Mouse (Mus musculus) kidney, adult 8-10 months (tissue): ENCODE measurements around the gene Slc28a3.

Source experiments
- DNase-seq, 2 experiments: peaks; one replicate each; pipeline ENCODE4 v3.0.0; 2022

The Slc28a3 gene

DNA sequence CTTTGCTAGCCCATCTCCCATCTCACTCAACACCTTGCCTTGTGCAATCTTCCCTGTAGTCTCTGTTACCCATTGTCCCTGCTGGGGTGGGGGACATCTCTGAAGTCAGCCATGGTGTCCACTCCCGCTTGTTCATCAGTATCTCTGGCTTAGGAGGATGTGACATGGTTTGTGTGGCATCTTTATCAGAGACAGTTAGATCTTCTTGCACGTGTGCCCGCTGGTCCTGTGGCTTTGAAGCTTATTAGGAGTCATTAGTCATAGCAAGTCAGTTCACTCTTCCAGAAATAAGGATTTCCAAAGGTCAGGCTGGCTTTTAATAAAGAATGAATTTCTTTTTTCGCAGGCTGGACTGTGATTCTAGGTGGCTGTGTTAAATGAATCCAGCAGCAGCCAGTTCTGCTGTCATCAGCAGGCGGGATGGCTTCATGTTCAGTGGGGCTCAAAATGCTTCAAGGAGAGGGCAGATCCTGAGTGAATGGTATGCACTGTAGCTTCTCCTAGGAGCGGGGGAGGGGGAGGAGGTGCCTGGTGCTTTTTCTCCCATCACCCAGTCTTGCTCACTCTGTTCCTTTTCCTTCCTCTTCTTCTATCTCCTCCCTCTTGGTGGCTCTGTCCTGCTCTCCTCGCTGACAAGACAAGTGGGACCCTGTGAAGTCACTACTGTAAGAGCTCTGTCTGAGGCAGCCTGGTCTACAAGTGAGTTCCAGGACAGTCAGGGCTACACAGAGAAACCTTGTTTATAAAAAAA lies 89.9 kb downstream of the Slc28a3 start:
- no peak for DNase-seq

DNA sequence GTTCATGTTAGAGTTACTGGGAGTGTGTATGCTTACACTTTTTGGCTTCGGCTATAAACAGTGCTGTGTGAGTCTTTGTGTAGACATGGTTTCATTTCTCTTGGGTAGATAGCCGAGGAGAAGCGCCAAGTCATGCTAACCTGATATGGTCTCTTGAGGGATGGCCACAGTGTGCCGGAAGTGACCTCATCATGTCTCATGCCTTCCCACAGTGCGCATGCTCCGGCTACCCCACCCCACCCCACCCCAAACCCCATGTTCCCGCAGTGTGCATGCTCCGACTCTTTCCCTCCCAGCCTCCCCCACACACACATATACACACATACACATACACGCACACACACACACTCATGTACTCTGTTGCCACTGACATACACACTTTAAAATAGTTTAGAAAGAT lies 90.6 kb downstream of the Slc28a3 start:
- DNase-seq = no peak

DNA sequence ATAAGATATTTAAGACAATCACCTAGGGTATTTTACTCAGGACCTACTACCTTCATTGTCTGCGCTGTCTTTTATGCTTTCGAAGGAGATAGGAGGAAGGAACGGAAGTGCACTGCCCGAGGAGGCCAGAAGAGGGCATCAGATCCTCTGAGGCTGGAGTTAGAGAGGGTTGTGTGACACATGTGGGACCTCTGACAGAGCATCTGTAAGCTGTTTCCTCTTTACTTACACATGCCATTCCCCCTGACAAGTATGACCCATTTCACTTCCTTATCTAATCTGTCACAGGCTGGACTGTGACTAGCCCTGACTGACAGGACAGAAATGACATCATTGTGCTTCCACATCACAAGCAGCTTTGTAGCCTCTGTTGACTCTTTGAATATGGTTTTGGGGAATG lies 94.4 kb downstream of the Slc28a3 start:
- DNase-seq = no peak

GRCm38 (mm10) chr13:58515635-58516034 lies 95.0 kb downstream of the Slc28a3 start:
- no peak for DNase-seq

- DNase-seq = no peak
Measured at GRCm38 (mm10) chr13:58514147-58514727, 96.4 kb downstream of the Slc28a3 start.

DNA sequence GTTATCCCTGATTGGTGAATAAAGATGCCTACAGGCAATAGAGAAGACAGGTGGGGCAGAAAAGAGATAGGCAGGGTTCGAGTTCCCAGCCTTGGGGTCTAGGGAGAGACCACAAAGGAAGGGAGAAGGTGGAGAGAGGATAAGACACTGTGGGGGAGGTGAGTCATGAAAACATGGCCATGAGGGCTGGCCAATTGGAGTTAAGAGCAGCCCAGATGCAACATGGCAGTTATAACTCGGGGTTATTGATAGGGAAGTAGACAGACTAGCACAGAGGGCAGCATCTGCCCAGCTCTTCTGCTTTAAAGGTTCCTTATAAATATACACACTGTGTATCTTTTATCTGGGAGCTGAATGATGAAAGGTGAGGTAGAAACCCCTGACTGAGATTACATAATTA lies 98.8 kb downstream of the Slc28a3 start:
- no peak for DNase-seq

DNA sequence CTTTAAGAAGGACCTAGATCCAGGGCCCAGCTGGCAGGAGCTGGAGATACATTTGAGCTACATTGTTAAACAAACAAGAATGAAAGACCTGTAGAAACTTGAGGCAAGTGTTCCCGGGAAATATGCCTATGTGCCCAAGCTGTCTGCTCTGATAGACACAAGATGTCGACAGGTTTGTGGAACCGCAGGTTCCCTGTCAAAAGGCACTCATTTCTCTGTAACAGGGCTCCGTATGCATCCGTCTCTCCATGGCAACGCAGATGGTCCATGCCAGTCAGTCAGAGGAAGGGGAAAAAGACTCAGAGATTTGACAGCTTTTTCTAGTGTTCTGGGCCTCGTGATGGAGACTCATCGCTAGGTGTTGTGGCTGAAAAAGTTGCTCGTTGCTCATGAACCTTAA lies 99.4 kb downstream of the Slc28a3 start:
- no peak for DNase-seq

GRCm38 (mm10) chr13:58509241-58509640 lies 101.4 kb downstream of the Slc28a3 start:
- DNase-seq = no peak

- DNase-seq = no peak
Measured at GRCm38 (mm10) chr13:58503610-58504009, 107.1 kb downstream of the Slc28a3 start.

DNA sequence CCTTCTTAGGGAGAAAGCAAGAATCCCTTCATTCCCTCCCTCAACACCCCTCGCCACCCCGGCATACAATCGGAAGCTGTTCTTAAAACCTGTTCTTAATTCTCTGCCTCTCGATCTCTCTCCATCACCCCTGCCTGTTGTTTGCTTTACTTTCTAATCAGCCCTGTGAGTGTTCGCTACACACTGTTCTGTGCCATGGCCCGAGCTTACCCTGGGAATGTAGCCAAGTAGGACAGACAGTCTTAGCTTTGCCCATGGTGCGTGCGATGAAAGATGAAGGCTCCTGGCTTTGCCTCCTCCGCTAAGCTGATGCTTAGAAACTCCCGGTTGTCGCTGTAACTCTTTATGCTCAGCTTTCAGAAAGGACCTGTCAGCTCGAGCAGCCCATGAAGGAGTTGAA lies 112.9 kb downstream of the Slc28a3 start:
- no peak for DNase-seq
